In genomic region chr9:51292674-51293073, GRCm38 (mm10) we compare ENCODE assay signal across 8 mouse cellular contexts. TPM values are rescaled to one million over a fixed set of nuclear protein-coding genes. Genes with fewer than 3 reads are reported as not detected.
A peak's percentile ranks its signal among the peaks of the same experiment; 100 is the strongest.
DNase-seq lines count a peak whose midpoint lies in the region; ATAC-seq and TF ChIP-seq lines count a peak whose summit lies in the region.

No protein-coding gene starts in this region.

- peak; percentile 84 to 85 for DNase-seq in B cell, adult 2 months
- DNase-seq in adrenal gland, adult 8-10 months = peak; percentile 64
- DNase-seq in embryo, embryonic 11.5 days (ENCODE audit: low read depth, low spot score) = peak; percentile 73
- peak; percentile 66 for DNase-seq in liver, adult 2 months (ENCODE audit: extremely low read depth, low read depth, low spot score)
- peak; percentile 82 for DNase-seq in neural tube, embryonic 11.5 days (ENCODE audit: low spot score)
- DNase-seq in stomach, postnatal 0 days (ENCODE audit: low spot score) = peak; percentile 81

- H3K4me3 ChIP-seq in kidney, embryonic 15.5 days (replicated peaks) = no peak overlapping the region
- no peak overlapping the region for H3K4me3 ChIP-seq in liver, adult 2 months (ENCODE audit: insufficient read depth, low read depth, low read length)
- no peak overlapping the region for H3K4me3 ChIP-seq in neural tube, embryonic 11.5 days (ENCODE audit: low read depth, low read length)
- no peak overlapping the region for H3K4me3 ChIP-seq in stomach, postnatal 0 days (ENCODE audit: low read depth, low read length)

- TF ChIP-seq EP300 in stomach, postnatal 0 days (optimal IDR thresholded peaks at IDR 0.05) = no peak

- no peaks in the 10 kb centered on the region for H3K9me3 ChIP-seq in kidney, embryonic 15.5 days (replicated peaks)
- no peaks in the 10 kb centered on the region for H3K9me3 ChIP-seq in neural tube, embryonic 11.5 days (ENCODE audit: control insufficient read depth, low read length)
- H3K9me3 ChIP-seq in stomach, postnatal 0 days (ENCODE audit: control insufficient read depth, low read length) = no peaks in the 10 kb centered on the region

- no peaks in the 10 kb centered on the region for H3K4me1 ChIP-seq in kidney, embryonic 15.5 days
- no peaks in the 10 kb centered on the region for H3K4me1 ChIP-seq in liver, adult 2 months (ENCODE audit: control insufficient read depth, insufficient read depth, low read length)
- no peaks in the 10 kb centered on the region for H3K4me1 ChIP-seq in neural tube, embryonic 11.5 days (ENCODE audit: control insufficient read depth, insufficient read depth, low read length)
- H3K4me1 ChIP-seq in stomach, postnatal 0 days (replicated peaks; ENCODE audit: control insufficient read depth, insufficient read depth) = no peaks in the 10 kb centered on the region

- no peak overlapping the region for H3K4me2 ChIP-seq in kidney, embryonic 15.5 days
- H3K4me2 ChIP-seq in neural tube, embryonic 11.5 days (ENCODE audit: low read depth) = no peak overlapping the region
- H3K4me2 ChIP-seq in stomach, postnatal 0 days (replicated peaks; ENCODE audit: low read depth) = no peak overlapping the region

- TF ChIP-seq CTCF in liver, adult 2 months (IDR thresholded peaks at IDR 0.05; ENCODE audit: low read depth, low read length) = peak; percentile 62
- TF ChIP-seq CTCF in stomach, postnatal 0 days (IDR thresholded peaks at IDR 0.05; ENCODE audit: low read depth) = peak; percentile 94

- ATAC-seq in granulocyte monocyte progenitor cell, adult 5-6 weeks (replicated peaks; ENCODE audit: poor library complexity, severe bottlenecking) = peak; percentile 82
- 0 out of 2 replicates have a peak, but pooled peaks have one; percentile 43 for ATAC-seq in kidney, embryonic 15.5 days (replicated peaks; ENCODE audit: low FRiP score)
- ATAC-seq in neural tube, embryonic 11.5 days (ENCODE audit: insufficient read depth, low FRiP score, low TSS enrichment) = no peak
- peak; percentile 65 for ATAC-seq in stomach, postnatal 0 days (ENCODE audit: low FRiP score, low TSS enrichment)

- no peaks in the 10 kb centered on the region for H3K36me3 ChIP-seq in kidney, embryonic 15.5 days
- H3K36me3 ChIP-seq in liver, adult 2 months (ENCODE audit: control insufficient read depth, insufficient read depth, low read length) = no peaks in the 10 kb centered on the region
- no peaks in the 10 kb centered on the region for H3K36me3 ChIP-seq in neural tube, embryonic 11.5 days (ENCODE audit: control insufficient read depth, insufficient read depth, low read length)
- no peaks in the 10 kb centered on the region for H3K36me3 ChIP-seq in stomach, postnatal 0 days (ENCODE audit: control insufficient read depth, insufficient read depth, low read length)

- no peak overlapping the region for H3K9ac ChIP-seq in kidney, embryonic 15.5 days
- H3K9ac ChIP-seq in liver, adult 2 months (ENCODE audit: low read depth, low read length) = no peak overlapping the region
- no peak overlapping the region for H3K9ac ChIP-seq in neural tube, embryonic 11.5 days (ENCODE audit: low read length)
- H3K9ac ChIP-seq in stomach, postnatal 0 days (ENCODE audit: low read length) = no peak overlapping the region

- no peaks in the 10 kb centered on the region for H3K27me3 ChIP-seq in kidney, embryonic 15.5 days
- H3K27me3 ChIP-seq in liver, adult 2 months (ENCODE audit: control insufficient read depth, insufficient read depth, low read length) = no peaks in the 10 kb centered on the region
- H3K27me3 ChIP-seq in neural tube, embryonic 11.5 days (ENCODE audit: control insufficient read depth, insufficient read depth, low read length) = no peaks in the 10 kb centered on the region
- no peaks in the 10 kb centered on the region for H3K27me3 ChIP-seq in stomach, postnatal 0 days (ENCODE audit: control insufficient read depth, insufficient read depth, low read length)

- H3K27ac ChIP-seq in kidney, embryonic 15.5 days = no peak overlapping the region
- no peak overlapping the region for H3K27ac ChIP-seq in liver, adult 2 months (replicated peaks; ENCODE audit: insufficient read depth, low read depth, low read length)
- H3K27ac ChIP-seq in neural tube, embryonic 11.5 days (ENCODE audit: low read depth, low read length) = no peak overlapping the region
- no peak overlapping the region for H3K27ac ChIP-seq in stomach, postnatal 0 days (replicated peaks)

- TF ChIP-seq POLR2A in liver, adult 2 months (IDR thresholded peaks at IDR 0.05; ENCODE audit: extremely low read depth, insufficient read depth, low read length) = no peak

- H3K79me2 ChIP-seq in liver, adult 2 months (ENCODE audit: control insufficient read depth, insufficient read depth, low read length) = no peaks in the 10 kb centered on the region

- 33% methylated on average over 4 of the region's 4 CpGs for WGBS in kidney, embryonic 15.5 days
- 32% methylated on average over 4 of the region's 4 CpGs for WGBS in liver, adult 2 months
- WGBS in neural tube, embryonic 11.5 days = 44% methylated on average over 4 of the region's 4 CpGs
- WGBS in stomach, postnatal 0 days = 27% methylated on average over 4 of the region's 4 CpGs

RNA-seq across cellular contexts. Expression of gene Colca2, which starts 14.3 kb away (rescaled TPM):
- 1 to 10 TPM; 2.9 to 3.9 (median 3.5) TPM for total RNA-seq in adrenal gland, adult 8-10 months (2022)
- total RNA-seq in granulocyte monocyte progenitor cell, adult 5-6 weeks (2014; fragmentation: Nextera tagmentation) = 1.1 TPM in 1 of 2 replicates, not detected in the other
- not detected in 2 replicates for total RNA-seq in granulocyte monocyte progenitor cell, adult 5-6 weeks (2017)
- polyA plus RNA-seq in kidney, embryonic 15.5 days (2015; fragmentation: Nextera tagmentation; extraction: Ambion mirVana) = 3.7 and 4.1 TPM in 2 replicates
- total RNA-seq in liver, adult 2 months (2014; rRNA removed) = 0.07 and 0.09 TPM in 2 replicates
- polyA plus RNA-seq in liver, adult 2 months (2012; rRNA removed) = 0.09 and 0.45 TPM in 2 replicates
- polyA plus RNA-seq in neural tube, embryonic 11.5 days (2014; fragmentation: Nextera tagmentation; extraction: Ambion mirVana) = 1.1 and 2.0 TPM in 2 replicates
- 11.1 and 11.2 TPM in 2 replicates for polyA plus RNA-seq in stomach, postnatal 0 days (2015; fragmentation: Nextera tagmentation; extraction: Ambion mirVana)

RNA-seq across cellular contexts. Expression of gene 1810046K07Rik, which starts 36.0 kb away (rescaled TPM):
- under 1 TPM in 1 of 4 experiments, not detected in 3; 0.17 TPM for total RNA-seq in adrenal gland, adult 8-10 months (2022)
- not detected in 2 replicates for total RNA-seq in granulocyte monocyte progenitor cell, adult 5-6 weeks (2014; fragmentation: Nextera tagmentation)
- total RNA-seq in granulocyte monocyte progenitor cell, adult 5-6 weeks (2017) = not detected in 2 replicates
- not detected in 2 replicates for polyA plus RNA-seq in kidney, embryonic 15.5 days (2015; fragmentation: Nextera tagmentation; extraction: Ambion mirVana)
- 3.2 and 4.0 TPM in 2 replicates for total RNA-seq in liver, adult 2 months (2014; rRNA removed)
- polyA plus RNA-seq in liver, adult 2 months (2012; rRNA removed) = 11.3 and 22.4 TPM in 2 replicates
- polyA plus RNA-seq in neural tube, embryonic 11.5 days (2014; fragmentation: Nextera tagmentation; extraction: Ambion mirVana) = not detected in 2 replicates
- 0.23 and 0.27 TPM in 2 replicates for polyA plus RNA-seq in stomach, postnatal 0 days (2015; fragmentation: Nextera tagmentation; extraction: Ambion mirVana)
